Mouse (Mus musculus) brown adipose tissue, adult 24 weeks (tissue): ENCODE measurements around the gene Cmah. TPM values are rescaled to one million over a fixed set of nuclear protein-coding genes. Genes with fewer than 3 reads are reported as not detected.

Source experiments
- H3K27ac ChIP-seq: fragments of 200-500 bp; replicated peaks from 2 replicates; pipeline ENCODE4 v1.5.1; 2012; ENCODE audit warnings: low read depth, mild to moderate bottlenecking, low read length
- H3K4me1 ChIP-seq: fragments of 200-500 bp; 2 replicates; pipeline ENCODE4 v1.6.1; 2012; ENCODE audit warnings: low read length, mixed read lengths; ENCODE audit not compliant: control insufficient read depth, insufficient read depth, insufficient read length
- H3K4me3 ChIP-seq: fragments of 200-500 bp; 2 replicates; pipeline ENCODE4 v1.5.1; 2012; ENCODE audit warnings: low read depth, mild to moderate bottlenecking, low read length, moderate library complexity; ENCODE audit not compliant: insufficient read depth
- polyA plus RNA-seq: library from polyadenylated mRNA; stranded (reverse); fragments of >200 nt; gene quantifications from 2 replicates; pipeline ENCODE4 v1.2.4, GENCODE M21; 2012; ENCODE audit not compliant: missing spikeins, insufficient read depth, insufficient read length

The Cmah gene
- polyA plus RNA-seq, 1 experiment, result 3.6 TPM

DNA sequence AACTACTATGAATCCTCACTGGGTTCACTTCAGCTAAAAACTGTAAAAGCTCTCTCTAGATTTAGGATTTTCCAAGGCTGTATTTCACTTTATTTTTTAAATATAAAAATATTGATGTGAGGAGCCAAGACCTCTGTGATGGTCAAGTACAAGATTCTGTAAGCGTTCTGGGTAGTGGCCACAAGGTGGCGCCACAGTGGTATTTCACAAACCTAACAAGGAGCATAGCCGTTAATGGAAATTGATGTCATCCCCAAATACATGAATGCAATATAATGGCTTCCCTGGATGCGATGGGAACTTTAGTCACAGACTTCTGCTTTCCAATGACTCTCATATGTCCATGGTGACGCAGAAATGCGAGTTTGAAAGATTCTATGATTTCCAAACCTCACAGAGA, 191.7 kb downstream of the Cmah start:
- no peak overlapping the region for H3K4me3 ChIP-seq
- no peaks in the 10 kb centered on the region for H3K4me1 ChIP-seq
- H3K27ac ChIP-seq, result no peak overlapping the region

DNA sequence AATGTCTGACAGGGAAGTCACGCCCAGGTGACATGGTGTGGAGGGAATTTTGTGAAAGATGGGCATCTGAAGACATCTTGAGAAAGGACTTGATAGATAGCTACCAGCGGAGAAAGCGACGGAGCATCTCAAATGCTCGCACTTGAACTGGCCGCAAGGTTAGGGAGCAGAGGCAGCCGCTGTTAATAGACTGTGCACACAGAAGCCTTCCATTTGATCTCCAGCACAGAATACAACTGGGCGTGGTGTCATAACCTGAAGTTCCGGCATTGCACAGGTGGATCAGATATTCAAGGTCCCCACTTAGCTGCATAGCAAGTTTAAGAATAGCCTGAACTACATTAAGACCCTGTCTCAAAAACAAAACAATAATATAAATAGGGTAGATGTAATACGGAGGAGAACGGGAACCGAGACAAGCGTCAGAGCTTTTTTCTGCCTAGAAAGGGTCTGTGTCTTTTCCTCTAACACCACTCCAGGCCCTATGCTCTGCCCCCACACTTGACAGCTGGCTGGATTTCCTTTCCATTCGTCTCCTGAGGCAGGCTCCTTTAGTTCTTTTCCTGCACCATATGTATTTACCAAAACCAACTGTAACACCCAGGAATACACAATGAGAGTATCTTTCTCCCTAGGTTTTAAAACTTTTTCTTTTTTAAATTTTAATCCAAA, 192.9 kb downstream of the Cmah start:
- no peaks in the 10 kb centered on the region for H3K4me1 ChIP-seq
- H3K27ac ChIP-seq, result no peak overlapping the region
- no peak overlapping the region for H3K4me3 ChIP-seq

DNA sequence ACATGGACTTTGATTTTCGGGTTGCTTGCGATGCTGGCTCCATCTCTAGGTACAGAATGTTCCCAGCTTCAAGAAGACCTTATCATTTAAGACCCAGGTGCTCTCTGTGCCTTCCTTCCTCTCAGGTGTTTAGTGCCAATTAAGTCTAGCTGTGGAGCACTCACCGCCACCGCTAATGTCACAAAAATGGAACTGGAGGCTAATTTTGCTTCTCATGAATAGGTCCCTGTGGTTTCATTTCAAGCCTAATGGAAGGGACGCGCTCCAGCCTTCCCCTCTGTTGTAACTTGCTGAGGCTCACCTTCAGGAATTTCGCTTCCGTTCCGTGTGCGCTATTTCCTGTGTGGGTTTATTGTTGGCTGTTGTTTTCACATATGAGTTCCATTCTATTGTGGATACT, 193.6 kb downstream of the Cmah start:
- Histone ChIP-seq H3K27ac (no peak overlapping the region), H3K4me3 (no peak overlapping the region)

DNA sequence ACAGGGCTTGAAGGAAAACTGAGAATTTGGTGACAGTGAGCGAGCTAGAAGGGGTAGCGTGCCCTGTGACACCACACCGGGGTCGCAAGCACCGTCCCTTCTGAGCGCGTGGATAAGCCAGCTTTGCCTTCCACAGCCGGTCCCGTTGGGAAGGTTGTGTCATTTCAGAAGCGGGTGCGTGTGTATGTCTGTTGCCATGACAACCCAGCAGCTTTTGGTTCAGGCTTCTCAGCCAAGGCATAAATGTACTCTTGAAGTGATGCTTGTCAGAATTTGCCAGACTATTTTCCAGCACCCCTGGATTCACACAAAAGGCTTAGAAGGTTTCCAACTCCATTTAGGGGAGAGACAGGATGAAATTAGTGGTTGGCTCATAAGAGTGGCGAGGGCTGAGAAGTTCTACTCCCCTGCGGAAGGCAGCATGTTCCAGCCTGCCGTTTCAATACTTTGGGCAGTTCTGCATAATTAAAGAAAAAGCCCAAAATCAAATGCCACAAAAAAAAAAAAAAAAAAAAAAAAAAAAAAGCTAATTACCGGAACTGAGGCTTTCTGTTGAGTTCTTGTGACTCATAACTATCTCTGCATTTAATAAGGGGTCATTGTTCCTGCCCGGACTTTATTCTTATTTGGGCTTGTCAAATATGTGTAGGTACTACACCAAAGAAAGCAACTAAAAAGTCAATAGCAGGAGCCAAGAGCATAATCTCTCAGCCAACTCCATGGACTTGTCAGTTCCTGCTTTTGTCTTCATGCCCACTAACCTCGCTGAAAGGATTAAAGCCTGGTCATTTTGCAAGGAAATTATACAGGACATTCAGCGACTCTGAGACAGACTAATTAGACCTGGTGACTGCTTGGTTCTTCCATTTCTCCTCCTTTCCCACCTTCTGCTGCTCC, 194.5 kb downstream of the Cmah start:
- H3K27ac ChIP-seq, result no peak overlapping the region
- no peak overlapping the region for H3K4me3 ChIP-seq
- no peaks in the 10 kb centered on the region for H3K4me1 ChIP-seq

More for the DNA sequence above, 193.6 kb downstream of the Cmah start:
- H3K4me1 ChIP-seq, result no peaks in the 10 kb centered on the region

DNA sequence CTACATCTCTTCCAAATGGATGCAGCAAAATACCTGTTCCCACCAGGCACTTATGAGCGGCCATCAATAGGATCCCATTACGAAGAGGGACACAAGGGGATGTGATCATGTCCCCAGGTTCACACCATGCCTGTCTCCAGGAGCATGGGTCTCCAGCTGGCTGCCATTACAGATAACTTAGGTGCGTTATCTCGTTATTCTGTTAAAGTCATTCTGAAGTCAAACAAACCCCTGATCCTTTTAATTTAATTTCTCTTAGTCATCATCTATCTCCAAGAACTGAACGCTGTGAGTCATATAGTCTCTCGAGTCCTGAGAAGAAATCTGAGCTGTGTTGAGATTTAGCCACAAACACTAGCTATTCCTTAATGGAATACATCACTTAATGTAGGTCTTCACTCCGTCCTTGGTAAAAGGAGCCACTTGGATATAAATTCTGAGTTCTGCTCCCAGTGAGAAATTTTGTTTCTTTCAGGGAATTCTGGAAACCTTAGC, 195.2 kb downstream of the Cmah start:
- H3K4me1 ChIP-seq, result no peaks in the 10 kb centered on the region
- H3K27ac ChIP-seq, result no peak overlapping the region
- H3K4me3 ChIP-seq, result no peak overlapping the region

DNA sequence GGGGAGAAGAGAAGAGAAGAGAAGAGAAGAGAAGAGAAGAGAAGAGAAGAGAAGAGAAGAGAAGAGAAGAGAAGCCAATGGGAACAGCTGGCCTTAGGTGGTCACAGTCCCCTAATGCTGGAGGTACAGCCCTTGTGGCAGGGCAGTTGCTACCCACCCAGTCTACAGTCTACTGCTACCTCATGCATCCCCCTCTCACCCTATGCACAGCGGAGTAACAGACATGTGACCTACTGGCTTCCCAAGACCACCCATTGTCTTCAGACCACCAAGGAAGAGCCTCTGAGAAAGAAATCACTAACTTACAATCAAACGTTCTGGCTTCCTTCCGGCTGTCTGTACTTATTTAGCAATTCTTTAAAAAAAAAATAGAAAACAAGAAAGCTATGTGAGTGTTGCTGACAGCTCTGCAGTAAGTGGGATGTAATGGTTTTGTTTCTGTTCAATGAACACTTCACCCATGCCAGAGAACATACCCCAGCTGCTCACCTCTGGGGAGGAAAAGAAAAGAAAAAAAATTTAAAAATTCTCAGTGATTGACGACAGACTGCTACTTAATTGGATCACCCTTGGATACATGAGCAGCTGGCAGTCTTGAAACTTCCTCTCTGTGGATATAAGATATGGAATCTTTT, 196.5 kb downstream of the Cmah start:
- no peak overlapping the region for H3K4me3 ChIP-seq
- H3K4me1 ChIP-seq, result no peaks in the 10 kb centered on the region
- no peak overlapping the region for H3K27ac ChIP-seq

DNA sequence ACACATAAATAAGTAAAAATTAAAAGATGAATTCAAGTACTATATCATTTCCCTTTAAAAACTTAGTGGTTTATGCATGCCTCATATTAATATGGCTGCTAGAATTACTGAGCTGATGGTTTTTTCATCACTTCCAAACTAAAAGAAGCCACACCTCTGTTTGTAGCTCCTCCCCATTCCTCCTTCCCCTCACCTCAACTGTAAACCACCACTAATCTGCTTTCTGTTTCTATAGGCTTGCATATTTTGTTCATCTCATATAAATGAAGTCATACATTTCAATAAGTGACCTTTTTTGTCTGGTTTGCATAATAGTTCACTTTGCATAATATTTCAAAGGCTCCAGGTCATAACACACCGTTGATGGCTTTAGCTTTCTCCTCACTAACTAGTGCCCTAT, 197.3 kb downstream of the Cmah start:
- H3K4me3 ChIP-seq, result no peak overlapping the region
- no peak overlapping the region for H3K27ac ChIP-seq
- H3K4me1 ChIP-seq, result no peaks in the 10 kb centered on the region

DNA sequence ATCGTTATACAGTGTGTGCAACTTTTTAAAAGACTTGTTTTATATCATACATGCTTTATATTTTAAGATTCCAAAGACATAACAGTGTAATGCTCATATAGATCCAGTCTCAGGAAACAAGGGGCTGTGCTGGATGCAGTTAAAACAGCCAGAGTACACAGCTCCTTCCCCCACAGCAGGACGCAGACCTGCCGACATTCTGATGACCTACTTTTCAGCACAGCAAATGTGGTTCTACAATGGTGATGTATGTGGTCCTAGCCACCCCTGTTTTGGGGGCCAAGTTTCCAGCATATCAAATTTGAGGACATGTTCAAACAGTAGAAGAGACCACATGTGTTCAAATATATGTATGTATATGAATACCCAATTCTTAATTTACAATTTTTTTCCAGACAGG, 198.3 kb downstream of the Cmah start:
- no peak overlapping the region for H3K27ac ChIP-seq
- no peaks in the 10 kb centered on the region for H3K4me1 ChIP-seq
- no peak overlapping the region for H3K4me3 ChIP-seq

DNA sequence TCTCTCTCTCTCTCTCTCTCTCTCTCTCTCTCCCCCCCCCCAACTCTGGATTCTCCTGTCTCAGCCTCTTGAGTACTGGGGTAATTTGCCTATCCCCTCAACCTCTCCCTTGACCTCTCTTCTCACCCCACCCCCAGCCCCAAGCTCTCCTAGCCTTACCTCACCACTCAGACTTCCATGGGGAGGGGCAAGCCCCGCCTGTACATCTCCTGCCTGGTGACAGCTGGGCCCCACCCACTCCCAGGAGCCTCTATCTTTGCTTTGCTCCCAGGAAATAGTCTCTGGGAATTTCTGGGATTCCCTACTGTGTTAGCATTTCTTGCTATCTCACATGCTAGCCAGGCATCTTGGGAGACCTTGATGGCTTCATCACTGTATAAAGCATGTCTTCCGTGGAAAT, 199.7 kb downstream of the Cmah start:
- Histone ChIP-seq H3K27ac (no peak overlapping the region), H3K4me1 (no peaks in the 10 kb centered on the region), H3K4me3 (no peak overlapping the region)

Other genes starting within 250 kb of the Cmah start
- gene Carmil1, start 46.6 kb upstream of the Cmah start, polyA plus RNA-seq, result 4.8 and 5.6 TPM in 2 replicates